Mouse (Mus musculus) cerebellum, postnatal 25 days (tissue): ENCODE measurements at regions not wholly inside any gene's neighbourhood (a gene's known extent, or its start where the extent isn't known, plus 50 kb on each side); places are given as distances from the start of the nearest gene placed in this dataset.
A peak's percentile ranks its signal among the peaks of the same experiment; 100 is the strongest.

Source experiments
- DNase-seq, 2 experiments: peaks; one replicate each; pipeline ENCODE4 v3.0.0; 2021; ENCODE audit warnings: mixed read lengths in 2 of 2

DNA sequence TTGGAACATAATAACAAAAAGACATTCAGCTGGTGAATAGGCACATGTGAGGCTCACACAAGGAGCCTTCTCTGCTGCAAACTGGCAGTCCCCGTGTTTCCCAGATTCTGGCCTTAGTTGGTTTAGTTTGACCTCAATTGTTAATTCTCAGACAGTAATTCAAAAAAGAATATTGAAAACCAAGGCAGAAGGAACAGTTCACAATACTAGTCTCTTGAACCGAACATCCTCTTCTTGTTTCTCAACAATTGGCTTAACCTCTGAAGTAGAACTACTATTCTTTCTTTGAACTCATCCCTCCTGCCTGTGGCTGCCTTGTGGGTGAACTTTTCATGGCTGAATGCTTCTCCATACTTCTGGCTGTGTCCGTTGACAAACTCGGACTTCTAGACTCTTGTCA, 110.4 kb upstream of the Neil3 start:
- DNase-seq = no peak

DNA sequence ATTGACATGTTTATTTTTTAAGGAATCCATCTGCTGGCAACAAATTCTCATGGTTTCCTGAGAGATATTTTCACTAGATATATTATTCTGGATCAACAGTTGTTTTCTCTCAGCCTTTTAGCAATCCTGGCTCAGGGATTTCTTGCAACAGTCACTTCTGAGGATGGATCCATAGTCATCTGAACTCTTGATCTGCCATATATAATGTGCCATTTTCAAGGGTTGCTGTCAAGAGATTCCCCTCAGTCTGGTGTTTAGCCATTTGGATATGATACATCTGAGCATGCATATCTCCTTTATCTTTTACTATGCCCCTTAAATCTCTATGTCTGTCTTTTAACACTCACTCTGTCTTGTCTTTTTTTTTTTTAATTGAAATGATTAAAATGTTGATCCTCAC, 130.3 kb upstream of the Neil3 start:
- no peak for DNase-seq

DNA sequence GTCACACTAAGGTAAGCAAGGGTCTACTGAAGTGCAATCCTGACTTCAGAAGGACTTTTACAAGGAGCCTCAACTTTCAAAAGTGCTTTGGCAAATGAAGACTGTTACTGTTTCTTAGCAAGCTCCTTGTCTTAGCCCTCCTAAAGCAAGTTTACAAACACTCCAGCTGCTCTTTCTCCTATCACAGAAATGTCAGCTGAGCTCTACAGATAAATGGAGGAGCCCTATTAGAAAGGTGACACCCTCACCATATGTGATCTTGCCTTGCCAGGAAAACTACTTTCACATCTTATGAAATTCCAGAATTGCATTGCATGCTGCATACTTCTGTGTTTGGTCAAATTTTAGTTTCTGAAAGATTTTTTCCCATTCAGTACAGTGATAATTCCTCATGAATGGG, 136.6 kb upstream of the Neil3 start:
- no peak for DNase-seq

DNA sequence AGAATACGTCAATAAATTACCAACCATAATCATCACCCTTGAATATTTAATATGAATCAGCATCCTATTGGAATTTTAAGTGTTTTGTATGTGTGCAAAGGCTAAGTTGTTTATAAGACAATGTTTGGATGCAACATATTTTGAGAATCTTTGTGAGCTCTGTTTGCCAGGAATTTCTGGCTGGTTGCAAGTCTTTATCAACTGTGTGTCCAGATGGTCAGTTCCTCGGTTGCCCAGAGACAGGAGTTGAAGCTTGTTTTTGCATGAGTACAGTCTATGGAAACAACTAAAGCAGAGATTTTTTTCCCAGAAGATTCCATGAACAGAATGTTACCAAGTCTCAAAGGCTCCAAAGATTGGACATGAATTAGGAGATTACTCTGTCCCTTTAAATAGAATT, 142.0 kb upstream of the Neil3 start:
- DNase-seq = peak; percentile 23 to 51

DNA sequence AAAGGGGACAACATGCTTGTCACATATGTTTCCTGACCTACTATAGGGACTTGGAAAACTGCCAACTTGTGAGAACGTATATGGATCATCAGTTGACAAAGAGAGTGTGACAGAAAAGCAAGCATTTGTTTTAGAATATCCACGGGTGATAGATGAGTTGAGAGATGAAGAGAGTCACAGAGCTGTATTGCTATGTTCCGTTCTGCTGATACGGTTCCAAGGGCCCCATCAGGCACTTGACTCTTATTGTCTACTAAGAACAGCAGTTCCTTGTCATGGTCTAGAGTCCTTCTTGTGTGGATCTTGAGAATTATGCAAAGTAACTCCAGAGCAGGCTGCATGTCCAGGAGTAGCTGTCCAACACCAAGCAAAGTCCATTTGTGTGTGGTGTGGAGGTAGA, 143.0 kb upstream of the Neil3 start:
- DNase-seq = no peak

DNA sequence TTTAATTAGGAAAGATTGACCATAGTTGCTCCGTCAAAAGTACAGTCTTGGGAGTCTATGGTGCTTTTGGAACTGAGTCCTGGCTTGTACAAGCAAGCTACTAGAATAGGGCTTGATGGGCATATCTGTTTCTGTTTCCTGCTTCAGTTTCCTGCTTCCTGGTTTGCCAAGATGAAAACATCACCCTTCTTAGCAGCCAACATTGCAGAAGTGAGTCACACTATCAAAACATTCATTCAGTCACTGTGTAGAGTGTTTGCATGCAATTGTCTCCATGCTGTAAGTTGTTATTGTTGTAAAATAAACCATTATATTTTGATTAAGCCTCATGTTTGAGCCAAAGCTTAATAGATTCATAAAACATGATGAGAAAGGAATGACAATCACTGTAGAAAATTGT, 149.3 kb upstream of the Neil3 start:
- no peak for DNase-seq

DNA sequence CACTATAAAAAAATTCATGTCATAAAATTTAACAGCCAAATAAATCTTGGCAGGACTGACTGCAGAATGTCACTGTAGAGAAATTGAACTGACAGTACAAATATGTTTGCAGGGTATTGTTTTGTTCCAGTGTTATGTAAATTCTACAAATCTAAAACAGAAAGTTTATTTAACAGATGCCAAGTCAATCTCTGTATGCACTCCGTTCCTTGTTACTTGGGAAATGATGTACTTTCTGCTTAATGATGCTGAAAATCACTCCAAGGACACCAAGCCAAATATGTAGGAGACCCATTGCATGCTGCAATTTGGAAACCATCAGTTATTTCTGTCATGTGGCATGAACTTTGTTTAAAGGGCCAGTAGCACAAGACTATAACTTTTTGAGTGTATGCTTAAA, 182.3 kb upstream of the Neil3 start:
- DNase-seq = no peak

DNA sequence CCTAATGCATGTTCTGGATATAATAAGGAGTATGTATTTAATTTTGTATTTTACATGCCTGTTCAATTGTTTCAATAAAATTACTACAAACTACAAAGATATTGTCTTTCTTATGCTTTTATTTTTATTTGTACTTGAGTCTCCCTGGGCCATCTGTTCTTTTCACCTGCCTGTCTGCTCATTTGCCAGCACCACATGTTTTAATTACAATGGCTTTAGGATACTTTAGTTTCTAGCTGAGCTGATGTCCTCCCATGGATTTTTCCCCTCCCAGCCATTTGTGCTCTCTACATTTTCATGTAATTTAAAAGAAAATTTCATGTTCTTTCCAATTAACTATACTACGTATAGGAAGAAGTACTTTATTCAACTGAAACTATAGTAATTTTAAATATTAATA, 188.5 kb upstream of the Neil3 start:
- peak; percentile 9 to 35 for DNase-seq

DNA sequence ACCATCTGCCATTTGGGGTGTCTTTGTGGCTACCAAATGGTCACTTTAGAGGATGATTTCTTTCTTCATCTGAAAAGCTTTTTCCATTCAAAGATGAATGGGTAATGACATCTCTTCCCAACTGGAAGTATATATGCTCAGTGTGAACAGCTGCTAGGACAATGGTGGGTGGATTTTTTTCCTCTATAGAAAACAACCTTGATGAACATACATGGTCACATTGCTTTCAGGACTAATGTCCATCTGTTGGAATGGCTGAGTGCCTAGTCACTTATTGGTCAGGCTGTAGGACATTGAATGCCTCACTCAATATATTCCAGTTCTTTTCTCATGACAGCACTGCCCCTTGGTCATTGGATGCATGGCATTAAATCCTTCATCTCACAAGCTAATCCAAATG, 209.0 kb upstream of the Neil3 start:
- peak in 1 of 2 experiments; percentile 17 for DNase-seq

DNA sequence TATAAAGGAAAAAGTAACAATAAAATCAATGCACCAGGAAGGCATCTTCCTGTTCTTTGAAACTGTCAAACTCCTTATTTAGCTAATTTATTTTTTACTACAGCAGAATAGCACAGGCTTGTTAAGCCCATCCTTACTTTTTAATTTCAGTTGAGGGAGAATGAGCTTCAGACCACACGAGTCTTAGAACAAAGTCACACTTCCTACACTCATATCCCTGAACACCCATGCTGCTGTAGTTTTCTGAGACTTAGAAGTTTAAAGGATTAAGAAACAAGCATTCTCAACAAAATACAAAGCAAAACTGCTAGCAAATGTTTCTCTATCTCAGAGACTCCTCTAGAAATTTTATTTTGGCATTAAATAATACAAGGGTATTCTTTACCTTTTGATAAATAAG, 208.8 kb upstream of the Vegfc start:
- DNase-seq = no peak

DNA sequence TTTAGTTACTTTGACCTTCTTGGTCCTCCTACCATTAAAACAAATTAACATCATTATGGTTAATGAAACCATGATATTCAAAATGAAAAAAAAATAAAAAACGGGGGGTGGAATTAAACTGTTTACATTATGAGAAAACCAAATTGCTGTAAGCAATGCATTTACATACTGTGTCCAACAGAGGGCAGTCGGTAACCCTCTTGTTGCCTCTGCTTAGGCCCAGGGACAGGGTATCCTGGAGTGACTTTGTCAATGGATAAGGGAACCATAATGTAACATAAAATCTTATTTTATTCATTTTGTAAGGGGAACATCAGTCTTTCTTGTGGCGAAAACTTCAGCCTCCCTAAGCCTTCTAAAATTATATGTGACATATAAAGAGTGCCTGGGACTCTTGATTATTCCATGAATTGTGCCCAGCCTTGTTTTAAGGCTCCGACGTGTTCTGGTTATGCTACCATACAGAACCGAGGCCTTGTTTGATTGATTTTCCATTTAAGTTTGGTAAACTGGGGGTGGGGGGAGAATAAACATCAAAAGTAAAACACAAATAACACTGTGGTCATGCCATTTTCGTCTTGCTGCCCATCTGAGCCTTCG, 207.3 kb upstream of the Vegfc start:
- DNase-seq = peak in 1 of 2 experiments; percentile 24

DNA sequence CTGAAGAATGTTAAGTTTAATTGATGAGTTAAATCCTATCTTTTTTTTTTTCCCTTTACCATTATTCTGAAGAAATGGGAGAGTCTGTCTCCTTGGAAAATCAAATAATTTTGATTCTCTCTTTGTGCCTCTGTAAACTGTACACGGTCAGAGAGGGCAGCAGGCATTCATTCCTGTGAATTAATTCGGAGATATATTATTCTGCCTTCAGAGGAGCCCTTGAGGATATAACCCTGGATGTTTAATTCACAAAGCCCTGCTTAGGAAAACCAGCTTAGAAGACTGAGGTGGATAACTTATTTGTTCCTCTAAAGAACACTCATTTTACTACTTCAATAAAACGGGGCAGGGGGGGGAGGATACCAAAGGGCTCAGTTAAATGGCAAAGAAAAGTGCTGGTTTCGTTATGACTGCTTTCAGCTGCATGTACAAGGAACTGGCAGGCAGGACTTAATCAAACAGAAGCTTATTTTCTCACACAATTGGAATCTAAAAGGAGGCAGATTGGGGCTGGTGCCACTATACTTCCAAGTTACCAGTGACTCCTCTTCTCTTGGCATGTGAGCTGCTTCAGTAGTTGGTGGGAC, 205.3 kb upstream of the Vegfc start:
- DNase-seq = no peak

DNA sequence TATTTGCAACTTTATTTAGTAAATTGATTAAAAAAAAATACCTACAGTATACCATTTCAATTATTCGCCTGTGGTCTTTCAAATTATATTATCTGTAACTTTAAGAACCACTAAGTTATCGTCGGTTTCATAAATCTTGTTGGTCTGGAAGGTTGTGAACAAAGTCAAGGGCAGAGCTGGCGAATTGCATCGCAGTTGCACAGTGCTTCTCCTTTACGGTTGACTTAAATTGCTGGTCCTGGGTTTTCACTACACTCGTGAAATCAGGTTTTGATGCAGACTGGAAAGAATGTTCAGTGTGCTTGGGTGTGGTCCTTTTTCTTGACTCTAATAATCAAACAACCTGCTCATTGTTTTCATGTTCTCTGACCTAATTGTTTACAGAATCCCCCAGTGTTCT, 198.6 kb upstream of the Vegfc start:
- no peak for DNase-seq

DNA sequence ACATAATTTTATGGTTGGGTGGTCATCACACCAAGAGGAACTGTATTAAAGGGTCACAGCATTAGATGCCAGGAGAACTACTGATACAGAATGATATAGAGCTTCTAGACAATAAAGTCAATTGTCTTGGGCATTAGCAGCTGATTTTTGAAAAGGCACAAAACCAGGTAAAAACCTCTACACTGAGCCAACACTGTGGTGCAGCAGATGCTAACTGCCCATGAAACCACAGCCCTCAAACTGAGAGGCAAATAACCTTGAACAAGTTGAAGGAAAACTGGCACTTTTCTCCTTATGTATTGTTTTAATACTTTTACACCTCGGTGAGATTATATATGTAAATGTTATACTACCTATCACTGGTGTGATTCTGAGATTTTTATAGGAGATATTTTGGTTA, 195.9 kb upstream of the Vegfc start:
- peak in 1 of 2 experiments; percentile 18 for DNase-seq

DNA sequence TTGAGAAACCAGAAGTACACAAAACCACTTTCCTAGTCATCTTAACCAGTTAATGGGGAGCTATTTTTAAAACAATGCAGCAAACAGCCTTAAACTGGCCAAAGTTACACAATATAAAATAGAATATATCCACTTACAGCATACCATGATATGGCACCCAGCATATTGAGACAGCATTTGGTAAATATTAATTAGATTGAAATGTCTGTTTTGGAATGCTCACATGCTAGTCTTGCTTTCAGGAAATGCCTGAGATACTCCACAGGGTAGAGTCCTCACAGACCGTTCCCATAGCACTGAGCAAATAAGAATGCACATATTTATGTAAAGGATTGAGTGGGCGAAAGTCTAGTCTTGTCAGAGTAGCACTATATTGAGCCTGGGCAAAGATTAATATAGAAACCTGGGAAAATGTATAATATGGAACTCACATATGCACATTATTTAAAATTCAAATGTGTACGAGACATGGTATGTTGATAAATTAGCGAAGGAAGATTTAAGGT, 185.1 kb upstream of the Vegfc start:
- DNase-seq = no peak

DNA sequence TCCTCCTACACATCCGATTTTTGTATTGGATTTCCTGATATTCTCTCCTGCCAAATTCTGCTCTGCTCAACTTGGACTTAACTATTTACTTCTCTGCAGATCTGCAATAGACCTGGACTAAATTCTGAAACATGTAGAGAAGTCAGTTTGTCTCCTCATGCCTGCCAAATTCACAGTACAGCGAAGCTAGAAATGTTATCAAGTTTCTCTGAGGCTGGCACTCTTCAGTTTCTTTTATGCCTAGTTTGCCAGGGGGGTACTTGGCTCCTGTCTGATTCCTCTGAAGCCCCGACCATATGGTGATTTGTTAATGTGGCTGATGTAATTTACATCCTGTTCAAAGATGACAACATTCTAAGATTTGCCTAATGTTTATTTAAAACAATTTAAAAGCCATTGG, 184.6 kb upstream of the Vegfc start:
- peak in 1 of 2 experiments; percentile 8 for DNase-seq

DNA sequence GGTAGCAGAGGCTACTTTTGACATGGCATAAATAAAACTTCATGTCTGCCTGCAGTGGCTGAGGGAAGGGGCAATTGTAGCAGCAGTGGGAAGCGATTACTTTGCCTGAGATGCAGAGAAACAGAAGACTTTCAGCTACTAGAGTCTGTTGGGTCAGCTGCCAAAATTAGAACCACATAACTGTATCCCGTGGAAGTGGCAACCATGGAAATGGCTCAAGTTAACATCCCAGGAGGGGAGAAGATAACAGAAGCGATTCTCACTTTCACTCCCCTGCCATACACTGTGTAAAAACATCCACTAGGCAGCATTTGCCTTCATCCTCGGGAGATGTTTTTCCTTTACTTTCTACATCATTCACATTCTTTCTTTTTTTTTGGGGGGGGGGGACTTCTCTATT, 155.1 kb upstream of the Vegfc start:
- no peak for DNase-seq

DNA sequence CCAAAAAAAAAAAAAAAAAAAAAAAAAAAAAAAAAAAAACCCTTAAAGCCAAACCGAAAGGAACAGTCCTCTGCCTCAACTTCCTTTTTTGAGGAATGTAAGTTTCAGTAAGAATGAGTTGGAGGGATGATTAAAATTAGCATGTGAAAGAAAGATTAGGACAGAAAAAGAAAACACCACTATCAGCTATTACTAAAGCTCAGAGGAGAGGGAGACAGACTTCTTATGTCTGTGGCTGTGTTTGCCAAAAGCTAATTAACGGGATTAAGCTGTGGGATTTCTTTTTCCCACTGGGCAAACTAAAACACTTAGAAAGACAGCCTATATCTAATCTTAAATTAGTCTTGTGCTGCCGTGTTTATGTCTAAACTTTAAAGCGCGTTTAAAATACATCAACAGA, 146.7 kb upstream of the Vegfc start:
- DNase-seq = no peak

DNA sequence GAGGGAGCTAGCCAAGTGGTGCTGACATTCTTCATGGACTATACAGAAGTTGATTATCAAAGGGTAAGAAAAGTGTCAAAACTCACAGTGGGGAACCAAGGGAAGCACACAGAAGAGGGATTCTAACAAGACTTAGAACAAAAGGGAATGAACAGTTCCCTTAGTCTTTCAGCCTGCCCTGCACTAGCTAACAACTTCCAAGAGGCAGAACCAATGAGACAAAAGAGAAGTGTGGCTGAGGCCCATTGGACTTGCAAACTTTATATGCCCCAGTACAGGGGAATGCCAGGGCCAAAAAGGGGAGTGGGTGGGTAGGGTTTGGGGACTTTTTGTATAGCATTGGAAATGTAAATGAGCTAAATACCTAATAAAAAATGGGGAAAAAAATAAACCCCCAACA, 139.0 kb upstream of the Vegfc start:
- no peak for DNase-seq

DNA sequence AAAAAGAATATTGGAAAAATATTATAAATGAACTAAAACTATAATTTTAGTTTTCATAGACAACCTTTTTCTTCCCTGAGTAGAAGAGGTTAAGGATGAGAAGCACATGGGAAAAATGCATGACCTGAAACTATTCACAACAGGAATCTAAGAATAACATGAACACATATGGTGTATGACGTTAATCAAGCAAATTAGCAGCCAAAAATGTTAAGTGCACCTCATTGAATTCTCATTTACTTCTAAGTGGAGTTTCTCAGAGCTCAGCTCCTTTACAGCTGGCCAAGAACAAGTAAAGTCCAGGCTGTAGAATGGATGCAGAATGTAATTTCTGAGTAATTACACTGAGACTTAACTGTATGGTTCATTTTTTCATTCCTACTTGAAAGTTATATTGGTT, 137.9 kb upstream of the Vegfc start:
- no peak for DNase-seq

DNA sequence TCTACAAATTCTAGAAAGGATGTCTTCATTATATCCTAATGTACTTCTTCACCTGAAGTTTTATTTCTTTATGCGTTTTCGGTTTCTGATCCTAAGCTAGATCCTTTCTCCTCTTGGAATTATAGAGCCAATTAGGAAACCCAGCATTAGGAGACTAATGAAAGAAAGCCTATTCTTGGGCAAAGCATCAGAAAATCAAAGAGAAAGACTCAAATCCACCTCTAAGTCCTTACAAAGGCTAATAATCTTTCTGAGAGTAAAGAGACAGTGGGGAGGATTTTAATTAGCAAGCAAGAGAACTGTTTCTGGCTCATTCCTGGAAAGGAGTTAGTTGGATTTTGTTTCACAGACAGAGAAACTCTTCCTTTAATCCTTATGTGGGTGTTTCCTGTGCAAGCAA, 136.3 kb upstream of the Vegfc start:
- no peak for DNase-seq

DNA sequence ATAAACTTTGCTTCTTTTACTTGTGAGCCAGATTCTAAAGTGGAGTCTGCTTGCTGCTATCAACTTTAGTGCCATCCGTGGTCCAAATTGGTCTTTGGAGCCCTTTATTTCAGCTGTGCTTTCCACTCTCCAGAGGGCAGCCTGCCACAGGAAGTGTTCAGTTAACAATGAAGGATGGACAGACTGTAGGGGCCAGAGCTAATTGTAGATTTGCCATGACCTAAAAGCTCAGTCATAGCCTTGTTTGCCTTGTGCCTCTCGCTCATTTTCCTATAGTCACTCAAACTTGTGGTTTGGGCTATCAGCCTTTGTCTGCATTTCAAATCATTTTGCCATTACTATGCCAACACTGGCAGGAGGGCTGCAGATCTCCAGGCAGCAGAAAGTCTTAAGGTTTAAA, 131.8 kb upstream of the Vegfc start:
- peak in 1 of 2 experiments; percentile 12 for DNase-seq

DNA sequence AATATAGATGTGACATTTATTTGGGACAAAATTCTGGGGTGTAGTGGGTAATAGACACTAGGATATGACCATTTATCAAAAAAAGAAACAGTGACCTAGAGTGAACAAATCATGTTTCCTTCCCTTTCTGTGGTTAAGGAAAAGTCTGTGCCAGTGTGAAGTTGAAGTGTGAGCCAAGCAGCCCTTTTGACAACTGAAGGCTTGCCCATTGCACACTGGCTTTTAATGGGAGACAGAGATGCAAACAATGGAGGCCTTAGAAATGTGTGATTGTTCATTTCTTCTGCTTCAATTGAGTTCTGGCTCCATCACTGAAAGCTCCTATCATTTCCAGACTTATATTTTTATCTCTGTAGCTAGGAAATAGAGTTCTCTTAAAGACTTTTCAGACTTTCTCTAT, 130.0 kb upstream of the Vegfc start:
- no peak for DNase-seq

DNA sequence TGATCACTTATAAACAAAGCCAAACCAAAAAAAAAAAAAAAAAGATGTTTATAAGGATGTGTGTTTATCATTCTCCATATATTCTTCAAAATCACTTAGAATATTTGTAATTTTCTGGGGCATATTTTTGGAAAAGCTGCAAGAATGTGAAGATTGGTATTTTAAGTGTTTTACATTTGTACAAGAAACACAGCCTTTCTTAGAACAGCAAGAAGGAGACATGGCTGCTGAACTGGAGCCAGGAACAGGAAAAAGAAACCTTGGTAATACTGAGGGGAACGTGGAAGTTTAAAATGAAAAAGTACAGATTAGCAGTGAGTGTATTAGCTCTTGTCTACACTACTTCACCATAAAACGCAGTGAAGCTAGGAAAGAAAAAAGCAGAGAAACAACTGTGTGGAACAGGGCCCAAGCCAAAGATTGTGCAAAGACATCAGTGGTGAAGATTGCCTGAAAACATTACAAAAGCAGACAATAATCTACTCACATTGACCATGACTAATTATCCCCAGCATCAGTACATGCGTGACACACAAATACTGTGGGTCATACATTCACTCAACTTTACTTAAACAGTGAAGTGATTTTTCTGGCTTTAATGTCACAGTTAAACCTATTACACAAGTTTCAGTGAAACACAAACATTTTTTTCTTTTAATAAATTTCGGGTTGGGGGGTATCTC, 122.8 kb upstream of the Vegfc start:
- DNase-seq = no peak

DNA sequence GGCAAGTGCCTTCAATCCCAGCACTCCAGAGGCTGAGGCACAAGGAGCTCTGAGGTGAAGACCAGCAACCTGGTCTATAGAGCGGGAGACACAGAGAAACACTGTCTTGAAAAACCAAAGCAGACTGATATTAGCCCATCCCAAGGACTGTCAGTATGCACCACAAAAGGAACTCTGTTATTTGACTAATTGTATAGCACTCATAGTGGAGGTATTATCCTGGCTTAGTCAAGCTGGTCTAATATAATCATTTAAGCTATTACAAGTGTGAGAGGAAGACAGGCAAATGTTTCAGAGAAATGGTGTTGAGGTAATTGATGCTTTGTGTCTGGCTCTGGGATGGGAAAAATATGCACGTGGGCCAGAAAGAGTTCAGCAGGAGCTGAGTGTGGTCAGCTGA, 121.3 kb upstream of the Vegfc start:
- no peak for DNase-seq
